Mouse (Mus musculus) adrenal gland (tissue): ENCODE measurements around the gene Acot3.
"Not testable (repeated sequence)": the region's sequence is repeated elsewhere in the genome, so short reads cannot be mapped to it uniquely, and the experiment has no call there.

Experiments used
- intact Hi-C: fragments of 180-260 bp; cut with DNase I; formaldehyde crosslinking; loops from one replicate; pipeline ENCODE4 v1.15.1; 2025

Gene Acot3

GRCm38 (mm10) chr12:84042248-84042647 is 9.7 kb upstream of the Acot3 start:
- intact Hi-C loops, result no loop called here

GRCm38 (mm10) chr12:84044045-84044444 is 7.9 kb upstream of the Acot3 start:
- intact Hi-C loops, result no loop called here

- intact Hi-C loops, result no loop called here
Measured at GRCm38 (mm10) chr12:84046906-84047305, 5.0 kb upstream of the Acot3 start.

GRCm38 (mm10) chr12:84050744-84051143 is 1.2 kb upstream of the Acot3 start:
- intact Hi-C loops, result not testable (repeated sequence)

- intact Hi-C loops, result no loop called here
Measured at GRCm38 (mm10) chr12:84052609-84053008, 665 bp downstream of the Acot3 start.

- intact Hi-C loops, result no loop called here
Measured at GRCm38 (mm10) chr12:84053173-84053572, 1.2 kb downstream of the Acot3 start.

GRCm38 (mm10) chr12:84053679-84054391 is 1.9 kb downstream of the Acot3 start:
- intact Hi-C loops, result no loop called here

- intact Hi-C loops, result no loop called here
Measured at GRCm38 (mm10) chr12:84060946-84061345, 9.0 kb downstream of the Acot3 start.

- intact Hi-C loops, result loop anchor here (2.0 kb wide), 1 partner anchor 90 kb away; no protein-coding TSS in a partner anchor
Measured at GRCm38 (mm10) chr12:84062336-84062735, 10.4 kb downstream of the Acot3 start.

GRCm38 (mm10) chr12:84063228-84063627 is 11.3 kb downstream of the Acot3 start:
- intact Hi-C loops, result loop anchor here (2.0 kb wide), 1 partner anchor 90 kb away; no protein-coding TSS in a partner anchor

- intact Hi-C loops, result loop anchor here (2.0 kb wide), 1 partner anchor 91 kb away; no protein-coding TSS in a partner anchor
Measured at GRCm38 (mm10) chr12:84063833-84064232, 11.9 kb downstream of the Acot3 start.

GRCm38 (mm10) chr12:84064621-84065020 is 12.7 kb downstream of the Acot3 start:
- intact Hi-C loops, result no loop called here

GRCm38 (mm10) chr12:84067752-84068151 is 15.8 kb downstream of the Acot3 start:
- intact Hi-C loops, result no loop called here

- intact Hi-C loops, result no loop called here
Measured at GRCm38 (mm10) chr12:84068296-84068695, 16.4 kb downstream of the Acot3 start.

- intact Hi-C loops, result no loop called here
Measured at GRCm38 (mm10) chr12:84068986-84069385, 17.0 kb downstream of the Acot3 start, which contains the start of gene Acot5. Gene Acot5 (plus strand): TSS chr12:84069325.

GRCm38 (mm10) chr12:84069582-84069981 is 17.6 kb downstream of the Acot3 start:
- intact Hi-C loops, result not testable (repeated sequence)

- intact Hi-C loops, result no loop called here
Measured at GRCm38 (mm10) chr12:84071696-84072095, 19.8 kb downstream of the Acot3 start.

- intact Hi-C loops, result no loop called here
Measured at GRCm38 (mm10) chr12:84077371-84077990, 25.5 kb downstream of the Acot3 start.

- intact Hi-C loops, result no loop called here
Measured at GRCm38 (mm10) chr12:84083842-84084241, 31.9 kb downstream of the Acot3 start.

- intact Hi-C loops, result no loop called here
Measured at GRCm38 (mm10) chr12:84084581-84084980, 32.6 kb downstream of the Acot3 start.

GRCm38 (mm10) chr12:84094666-84095065 is 42.7 kb downstream of the Acot3 start:
- intact Hi-C loops, result not testable (repeated sequence)

GRCm38 (mm10) chr12:84099605-84100004 is 47.7 kb downstream of the Acot3 start:
- intact Hi-C loops, result no loop called here

GRCm38 (mm10) chr12:84100071-84100470 is 48.1 kb downstream of the Acot3 start:
- intact Hi-C loops, result no loop called here
